Mouse (Mus musculus): ENCODE data around the gene Nmnat2.

Gene Nmnat2

DNA sequence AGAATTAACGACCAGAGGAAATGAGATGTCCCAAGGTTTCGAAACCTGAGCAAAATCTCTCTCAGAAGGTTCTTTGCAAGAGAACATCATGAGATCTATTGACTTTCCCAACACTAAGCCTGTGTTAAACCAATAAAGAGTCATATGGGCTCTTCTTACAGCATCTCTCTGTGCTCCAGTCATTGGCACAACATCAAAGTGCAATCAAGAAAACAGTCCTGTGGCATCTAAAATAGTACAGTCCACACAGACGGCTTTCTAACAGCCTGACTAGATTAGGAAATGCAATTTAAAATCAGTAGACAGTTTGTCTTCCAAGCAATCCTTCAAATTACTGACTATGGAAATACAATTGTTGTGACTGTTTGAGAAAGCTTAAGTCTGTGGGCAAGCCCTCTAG lies 32.2 kb downstream of the Nmnat2 start:
- no peak for DNase-seq (ENCODE audit: low read depth, low spot score)

GRCm38 (mm10) chr1:152990067-152990466 lies 35.3 kb downstream of the Nmnat2 start:
- DNase-seq (ENCODE audit: low read depth, low spot score) = no peak

DNA sequence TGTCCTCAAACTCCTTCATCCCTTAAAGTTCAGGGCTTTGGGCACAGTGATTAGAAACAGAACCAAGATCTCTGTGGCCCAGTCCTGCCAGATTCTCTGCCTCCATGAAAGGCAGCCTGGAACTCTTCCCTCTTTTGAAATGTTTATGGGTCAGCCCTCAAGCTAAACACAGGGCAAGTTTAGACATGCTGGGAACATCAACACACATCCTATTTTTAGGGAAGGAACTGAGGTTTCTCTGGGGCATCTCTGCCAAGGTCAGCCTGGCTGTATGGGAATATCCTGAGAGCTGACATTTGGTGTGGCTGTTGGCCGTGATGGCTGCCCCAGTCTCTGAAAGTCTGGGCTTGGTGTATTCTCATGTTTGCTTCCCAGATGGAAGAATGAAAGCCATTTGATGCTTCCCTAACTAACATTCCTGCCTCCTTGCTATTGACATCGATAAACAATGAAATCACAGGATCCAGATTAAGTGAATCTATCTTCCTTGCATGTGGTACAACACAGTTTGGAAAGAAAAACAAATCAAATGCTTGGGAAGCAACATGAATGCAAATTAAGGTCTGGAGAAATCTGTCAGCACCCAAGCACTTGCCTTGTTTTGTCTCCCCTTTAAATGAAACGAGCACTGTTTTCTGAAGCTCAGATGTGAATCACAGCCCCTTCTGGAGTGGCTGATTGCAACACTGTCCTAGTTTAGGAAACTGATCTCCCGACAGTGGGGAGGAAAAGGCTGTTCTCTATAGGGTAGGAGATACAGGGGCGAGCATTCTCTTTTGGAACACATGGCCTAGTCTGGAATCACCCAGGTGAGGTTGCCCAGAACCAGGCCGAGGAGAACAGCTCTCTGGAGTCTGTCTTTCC lies 37.7 kb downstream of the Nmnat2 start:
- no peak for DNase-seq (ENCODE audit: low read depth, low spot score)

DNA sequence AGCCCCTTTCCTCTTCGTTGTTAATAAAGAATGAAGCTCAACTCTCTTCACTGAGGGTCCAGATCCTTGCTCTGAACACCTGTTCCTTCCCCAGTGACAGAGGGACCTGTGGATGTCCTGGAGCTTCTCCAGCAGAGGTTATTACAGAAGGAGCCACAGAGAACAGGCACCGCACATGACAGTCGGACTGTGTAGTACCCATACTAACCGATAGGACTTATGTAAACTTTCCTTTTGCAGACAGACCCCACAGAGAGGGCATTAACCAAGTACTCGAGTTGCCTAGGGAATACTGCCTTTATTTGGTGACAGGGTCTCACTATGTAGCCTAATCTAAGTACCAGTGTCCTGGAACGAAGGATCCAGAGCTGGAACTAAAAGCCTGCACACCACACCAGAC lies 39.0 kb downstream of the Nmnat2 start:
- no peak for DNase-seq (ENCODE audit: low read depth, low spot score)

GRCm38 (mm10) chr1:152999983-153000382 lies 45.2 kb downstream of the Nmnat2 start:
- no peak for DNase-seq (ENCODE audit: low read depth, low spot score)

- no peak for DNase-seq (ENCODE audit: low read depth, low spot score)
Measured at GRCm38 (mm10) chr1:153000486-153001228, 45.9 kb downstream of the Nmnat2 start.

- no peak for DNase-seq (ENCODE audit: low read depth, low spot score)
Measured at GRCm38 (mm10) chr1:153002295-153003050, 47.7 kb downstream of the Nmnat2 start.

DNA sequence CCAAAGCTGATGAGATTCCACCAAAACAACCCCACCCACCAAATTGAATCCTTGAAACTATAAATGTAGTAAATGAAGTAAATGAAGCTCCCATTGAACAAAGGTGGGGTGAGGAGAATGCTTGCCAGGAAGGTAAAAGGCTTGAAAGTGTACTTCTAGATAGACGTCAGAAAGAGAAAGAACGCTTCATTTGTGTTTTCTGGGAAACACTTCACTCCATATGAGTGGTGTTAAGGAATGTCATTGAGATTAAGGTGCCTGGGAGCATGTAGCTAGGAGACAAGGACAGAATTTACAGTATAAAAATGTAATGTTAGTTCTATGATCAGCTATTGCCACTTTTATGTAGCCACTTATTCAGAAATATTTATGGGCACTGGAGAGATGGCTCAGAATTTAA lies 49.7 kb downstream of the Nmnat2 start:
- DNase-seq (ENCODE audit: low read depth, low spot score) = no peak

GRCm38 (mm10) chr1:153006054-153006453 lies 51.3 kb downstream of the Nmnat2 start:
- DNase-seq (ENCODE audit: low read depth, low spot score) = no peak

- DNase-seq (ENCODE audit: low read depth, low spot score) = no peak
Measured at GRCm38 (mm10) chr1:153006761-153007160, 52.0 kb downstream of the Nmnat2 start.

GRCm38 (mm10) chr1:153007292-153007691 lies 52.5 kb downstream of the Nmnat2 start:
- no peak for DNase-seq (ENCODE audit: low read depth, low spot score)

GRCm38 (mm10) chr1:153007824-153008223 lies 53.0 kb downstream of the Nmnat2 start:
- no peak for DNase-seq (ENCODE audit: low read depth, low spot score)

DNA sequence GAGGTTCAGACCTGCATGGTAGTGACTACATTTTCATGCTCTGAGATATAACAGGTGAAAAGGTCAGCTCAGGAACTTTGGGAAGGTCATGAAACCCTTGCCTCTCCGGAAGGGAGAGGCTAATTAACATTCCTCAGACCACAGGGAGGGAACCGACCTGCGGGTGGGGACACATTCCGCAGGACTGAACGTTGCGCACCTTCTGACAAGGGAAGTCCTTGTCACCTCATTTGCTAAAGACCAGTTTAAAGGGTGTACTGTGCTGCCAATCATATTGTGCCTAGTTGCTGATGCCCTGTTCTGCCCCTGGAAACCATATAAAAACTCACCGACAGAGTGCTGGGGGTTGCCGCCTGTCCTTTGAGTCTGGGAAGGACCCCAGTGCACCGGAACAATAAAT lies 54.5 kb downstream of the Nmnat2 start:
- DNase-seq (ENCODE audit: low read depth, low spot score) = no peak

DNA sequence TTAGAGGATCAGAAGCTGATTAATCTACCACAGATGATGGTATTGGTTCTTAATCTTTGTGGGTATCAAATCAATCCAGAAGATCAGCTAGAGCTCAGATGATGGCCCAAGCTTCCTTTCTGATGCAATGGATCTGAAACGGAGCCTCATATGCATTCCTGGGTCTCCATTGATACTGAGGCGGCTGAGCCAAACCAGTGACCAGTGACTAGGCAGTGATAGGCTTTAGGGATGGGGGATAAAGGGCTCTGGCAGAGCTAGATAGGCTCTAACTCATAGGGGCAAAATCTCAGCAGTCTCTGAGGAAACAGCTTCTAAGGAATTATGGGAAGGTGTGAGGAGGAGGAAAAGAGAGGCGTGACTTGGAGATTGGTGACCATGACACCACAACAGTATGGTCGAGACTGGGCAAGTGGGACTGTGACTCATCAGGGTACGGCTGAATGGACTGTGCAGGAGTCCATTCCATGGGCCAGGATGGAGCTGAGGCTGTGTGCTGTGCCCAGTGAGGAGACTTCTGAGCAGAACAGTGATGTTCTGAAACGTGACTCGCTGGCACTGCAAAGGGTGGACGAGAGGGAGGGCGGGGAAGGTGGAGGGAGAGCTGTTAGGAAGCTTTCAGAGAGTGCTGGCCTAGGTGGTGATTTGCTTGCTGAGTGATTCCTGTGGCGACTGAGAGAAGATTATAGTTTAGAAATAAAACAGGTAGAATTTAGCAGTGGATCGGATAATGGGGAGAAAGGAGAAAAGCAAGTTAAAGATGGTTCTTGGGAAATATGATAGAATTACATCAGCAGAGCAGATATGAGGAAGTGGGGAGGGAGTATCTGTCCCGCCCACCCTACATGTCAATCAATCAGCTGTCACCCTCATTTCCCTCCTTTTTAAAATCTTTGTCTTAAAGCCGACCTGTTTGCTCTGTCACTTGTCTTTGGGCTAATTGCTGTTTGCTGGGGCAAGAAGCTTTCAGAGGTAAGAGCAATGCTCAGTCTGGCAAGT lies 55.9 kb downstream of the Nmnat2 start:
- DNase-seq (ENCODE audit: low read depth, low spot score) = no peak

- DNase-seq (ENCODE audit: low read depth, low spot score) = no peak
Measured at GRCm38 (mm10) chr1:153011544-153011943, 56.8 kb downstream of the Nmnat2 start.

DNA sequence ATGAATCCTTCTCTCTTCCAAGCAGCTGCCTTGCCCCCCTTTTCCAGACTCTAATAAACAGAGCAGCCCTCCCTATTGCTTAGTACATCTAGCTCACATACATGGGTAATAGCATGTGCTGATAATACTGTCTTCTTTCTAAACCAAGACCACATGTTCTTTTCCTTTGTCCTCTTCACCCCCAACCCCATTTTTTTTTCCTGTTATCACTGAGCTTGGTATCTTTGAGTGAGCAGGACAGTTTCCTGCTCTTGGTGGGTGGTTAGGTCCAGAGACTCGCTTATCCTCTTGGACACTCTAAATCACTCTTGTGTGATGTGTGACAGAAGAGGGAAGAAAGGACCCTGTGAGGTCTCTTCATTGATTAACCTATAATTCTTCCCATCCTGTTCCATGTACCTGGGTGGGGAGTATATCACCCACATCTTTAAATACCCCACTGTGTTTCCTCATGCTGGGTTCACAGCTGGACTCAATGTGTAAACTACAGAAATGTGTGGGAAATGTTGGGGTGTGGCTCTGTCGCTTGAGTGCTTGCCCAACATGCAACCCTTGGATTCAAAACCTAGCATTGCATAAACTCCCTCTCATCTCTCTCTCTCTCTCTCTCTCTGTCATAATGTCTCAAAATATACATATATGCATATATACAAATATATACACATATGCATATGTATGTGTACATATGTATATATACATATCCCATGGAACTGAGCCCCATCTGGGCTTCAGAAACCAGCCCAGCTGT lies 58.9 kb downstream of the Nmnat2 start:
- no peak for DNase-seq (ENCODE audit: low read depth, low spot score)

DNA sequence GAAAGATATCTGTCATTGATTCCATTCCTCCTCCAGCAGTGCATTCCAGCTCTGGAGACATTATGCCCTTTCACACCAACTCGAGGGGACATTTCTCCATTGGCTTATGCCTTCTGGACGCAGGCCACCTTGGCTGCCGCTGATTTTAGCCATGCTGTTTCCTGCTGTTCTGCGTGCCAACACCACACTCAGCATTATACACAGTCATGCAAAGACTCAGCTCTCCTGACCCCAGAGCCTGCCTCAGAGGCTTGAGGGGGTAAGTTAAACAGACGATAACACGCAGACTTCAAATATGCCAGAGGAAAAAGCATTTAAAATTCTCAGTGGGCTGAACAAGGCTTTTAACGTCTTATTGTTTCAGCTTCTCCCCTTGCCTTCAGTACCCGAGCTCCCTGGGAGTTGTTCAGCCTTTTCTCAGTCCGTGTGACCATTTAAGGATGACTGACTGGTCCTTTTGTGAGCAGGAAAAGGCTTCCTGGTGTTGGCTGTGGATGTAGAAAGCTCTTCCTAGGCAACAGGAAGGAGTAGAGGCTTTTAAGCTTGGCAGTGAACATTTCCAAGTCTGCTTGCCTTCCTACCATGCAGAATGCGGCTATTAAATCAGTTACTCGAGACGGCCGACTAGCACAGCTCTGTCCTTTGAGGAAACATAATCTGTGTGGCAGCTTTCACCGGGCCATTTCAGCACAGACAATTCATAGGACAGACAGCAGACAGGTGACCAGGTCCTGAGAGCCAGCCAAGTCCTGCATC lies 59.8 kb downstream of the Nmnat2 start:
- peak; percentile 19 for DNase-seq (ENCODE audit: low read depth, low spot score)

GRCm38 (mm10) chr1:153016465-153017163 lies 61.8 kb downstream of the Nmnat2 start:
- peak; percentile 57 for DNase-seq (ENCODE audit: low read depth, low spot score)

DNA sequence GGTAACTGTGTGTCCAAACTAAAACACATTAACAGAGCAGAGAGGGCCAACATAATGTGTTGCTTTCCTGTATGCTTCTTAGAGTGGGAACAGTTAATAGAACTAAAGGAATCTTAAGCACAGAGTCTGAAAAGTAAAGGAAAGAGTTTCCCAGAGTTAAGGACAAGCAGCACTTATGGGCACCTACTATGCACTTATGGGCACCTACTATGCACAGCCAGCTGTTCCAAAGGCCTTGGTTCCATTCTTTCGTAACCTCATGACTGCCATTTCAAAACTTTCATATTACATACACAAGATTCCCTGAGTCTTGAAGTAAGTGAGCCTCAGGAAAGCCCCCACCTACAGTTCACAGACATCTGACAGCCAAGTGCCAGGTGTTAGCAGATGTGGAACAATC lies 64.3 kb downstream of the Nmnat2 start:
- DNase-seq (ENCODE audit: low read depth, low spot score) = no peak

All from mesoderm, embryonic 11.5 days (tissue).